ENCODE assay signal across 9 mouse cellular contexts in genomic region chr5:112242361-112242778, GRCm38 (mm10). TPM values are rescaled to one million over a fixed set of nuclear protein-coding genes. Genes with fewer than 3 reads are reported as not detected.
A peak's percentile ranks its signal among the peaks of the same experiment; 100 is the strongest.
DNase-seq lines count a peak whose midpoint lies in the region; ATAC-seq lines count a peak whose summit lies in the region.
"Had no signal": no experiment of that assay in that cellular context is flagged by ENCODE, and none has a peak within 500 bp of the region (broad histone marks: within the 10 kb centered on the region; RNA-seq: fewer than 3 reads in every experiment).

No protein-coding gene starts in this region.

- WGBS in embryonic facial prominence, embryonic 14.5 days = 57% methylated on average over 5 of the region's 5 CpGs
- WGBS in kidney, embryonic 15.5 days = 26% methylated on average over 5 of the region's 5 CpGs

- H3K36me3 ChIP-seq in embryonic facial prominence, embryonic 14.5 days (ENCODE audit: control insufficient read depth, insufficient read depth, low read length) = no peaks in the 10 kb centered on the region
- no peaks in the 10 kb centered on the region for H3K36me3 ChIP-seq in kidney, embryonic 15.5 days

- peaks cover 12% of the 10 kb centered on the region for H3K27me3 ChIP-seq in embryonic facial prominence, embryonic 14.5 days (replicated peaks; ENCODE audit: control insufficient read depth, insufficient read depth, low read length)
- H3K27me3 ChIP-seq in kidney, embryonic 15.5 days = peaks cover 21% of the 10 kb centered on the region

- H3K27ac ChIP-seq in embryonic facial prominence, embryonic 14.5 days (replicated peaks; ENCODE audit: low read depth, low read length) = no peak overlapping the region
- peak overlapping the region; percentile 74 for H3K27ac ChIP-seq in kidney, embryonic 15.5 days

- no peak overlapping the region for H3K4me3 ChIP-seq in embryonic facial prominence, embryonic 14.5 days (ENCODE audit: low read depth, low read length)
- no peak overlapping the region for H3K4me3 ChIP-seq in kidney, embryonic 15.5 days (replicated peaks)

- no peak overlapping the region for H3K4me2 ChIP-seq in embryonic facial prominence, embryonic 14.5 days (ENCODE audit: low read depth, low read length)
- no peak overlapping the region for H3K4me2 ChIP-seq in kidney, embryonic 15.5 days

- H3K9me3 ChIP-seq in embryonic facial prominence, embryonic 14.5 days (ENCODE audit: control insufficient read depth, low read length) = no peaks in the 10 kb centered on the region
- H3K9me3 ChIP-seq in kidney, embryonic 15.5 days (replicated peaks) = no peaks in the 10 kb centered on the region; the same call in 1 of the 2 replicates

- peak; percentile 68 to 84 for DNase-seq in adrenal gland, adult (ENCODE audit: inconsistent age in 2 of 2, low spot score in 1 of 2)
- DNase-seq in adrenal gland, adult 18-20 months (ENCODE audit: low spot score in 2 of 2) = no peak
- peak; percentile 58 for DNase-seq in embryonic facial prominence, embryonic 14.5 days (ENCODE audit: low spot score)
- DNase-seq in frontal cortex, postnatal 25 days (ENCODE audit: low spot score in 2 of 2) = no peak
- DNase-seq in layer of hippocampus, adult 9-11 months = no peak
- no peak for DNase-seq in Muller cell, postnatal 12 days (ENCODE audit: inconsistent ontology term)
- DNase-seq: cerebellum, adult 9-11 months had no signal

- H3K4me1 ChIP-seq in embryonic facial prominence, embryonic 14.5 days (ENCODE audit: control insufficient read depth, insufficient read depth, low read length) = no peaks in the 10 kb centered on the region
- H3K4me1 ChIP-seq in kidney, embryonic 15.5 days = peaks cover 47% of the 10 kb centered on the region

- H3K9ac ChIP-seq in embryonic facial prominence, embryonic 14.5 days (ENCODE audit: low read depth, low read length) = no peak overlapping the region
- H3K9ac ChIP-seq in kidney, embryonic 15.5 days = no peak overlapping the region

- no peak for ATAC-seq in embryonic facial prominence, embryonic 14.5 days (ENCODE audit: low read depth)
- ATAC-seq in kidney, embryonic 15.5 days (replicated peaks; ENCODE audit: low FRiP score) = peak; percentile 38; the same call in 1 of the 2 replicates
- ATAC-seq in megakaryocyte, adult 5-6 weeks (ENCODE audit: poor library complexity, severe bottlenecking) = peak; percentile 43

RNA-seq across cellular contexts. Expression of gene Cryba4, which starts 9.9 kb away (rescaled TPM):
- 100 to 1,000 TPM in 1 of 2 experiments, 10 to 100 TPM in 1; 95.8 to 126 TPM for total RNA-seq in adrenal gland, adult 18-20 months (2021)
- 2.7 and 2.8 TPM in 2 replicates for polyA plus RNA-seq in embryonic facial prominence, embryonic 14.5 days (2014; fragmentation: Nextera tagmentation; extraction: Ambion mirVana)
- 0.99 and 1.1 TPM in 2 replicates for polyA plus RNA-seq in kidney, embryonic 15.5 days (2015; fragmentation: Nextera tagmentation; extraction: Ambion mirVana)
- 5.2 and 8.4 TPM in 2 replicates for total RNA-seq in megakaryocyte, adult 5-6 weeks (2015)
- 3.3 and 3.7 TPM in 2 replicates for total RNA-seq in megakaryocyte, adult 5-6 weeks (2017)

RNA-seq across cellular contexts. Expression of gene Crybb1, which starts 13.2 kb away (rescaled TPM):
- 1 to 10 TPM; 3.2 to 3.3 TPM for total RNA-seq in adrenal gland, adult 18-20 months (2021)
- polyA plus RNA-seq in embryonic facial prominence, embryonic 14.5 days (2014; fragmentation: Nextera tagmentation; extraction: Ambion mirVana) = 1.8 and 3.2 TPM in 2 replicates
- 2.1 and 2.4 TPM in 2 replicates for polyA plus RNA-seq in kidney, embryonic 15.5 days (2015; fragmentation: Nextera tagmentation; extraction: Ambion mirVana)
- 2.4 and 4.2 TPM in 2 replicates for total RNA-seq in megakaryocyte, adult 5-6 weeks (2015)
- 1.2 and 2.3 TPM in 2 replicates for total RNA-seq in megakaryocyte, adult 5-6 weeks (2017)

RNA-seq across cellular contexts. Expression of gene Tpst2, which starts 34.1 kb away (rescaled TPM):
- total RNA-seq in adrenal gland, adult 18-20 months (2021) = 100 to 1,000 TPM; 208 to 233 TPM
- polyA plus RNA-seq in embryonic facial prominence, embryonic 14.5 days (2014; fragmentation: Nextera tagmentation; extraction: Ambion mirVana) = 46.9 and 50.6 TPM in 2 replicates
- 53.4 and 60.0 TPM in 2 replicates for polyA plus RNA-seq in kidney, embryonic 15.5 days (2015; fragmentation: Nextera tagmentation; extraction: Ambion mirVana)
- 52.1 and 57.5 TPM in 2 replicates for total RNA-seq in megakaryocyte, adult 5-6 weeks (2015)
- 69.2 and 77.0 TPM in 2 replicates for total RNA-seq in megakaryocyte, adult 5-6 weeks (2017)

Comparison
In these comparisons a context has a peak if more than half of its experiments do, and no peak if none do; other contexts are left out.
1. DNase-seq: peak in adrenal gland, adult (2 of 2) and embryonic facial prominence, embryonic 14.5 days (single experiment); none in adrenal gland, adult 18-20 months (0 of 2), frontal cortex, postnatal 25 days (0 of 2), layer of hippocampus, adult 9-11 months (single experiment) and Muller cell, postnatal 12 days (single experiment).
2. RNA of gene Cryba4, which starts 9.9 kb away (total RNA-seq): 95.8 to 126 TPM in adrenal gland, adult 18-20 months; 3.3 to 8.4 TPM in megakaryocyte, adult 5-6 weeks; every median in the first group is over 10 times any median in the second.